Mouse (Mus musculus) cerebellum, adult 11 months (tissue): ENCODE measurements around the gene Slco4c1.
A peak's percentile ranks its signal among the peaks of the same experiment; 100 is the strongest.

Experiments used
- DNase-seq: peaks from one replicate; pipeline ENCODE4 v3.0.0; 2022

The Slco4c1 gene

DNA sequence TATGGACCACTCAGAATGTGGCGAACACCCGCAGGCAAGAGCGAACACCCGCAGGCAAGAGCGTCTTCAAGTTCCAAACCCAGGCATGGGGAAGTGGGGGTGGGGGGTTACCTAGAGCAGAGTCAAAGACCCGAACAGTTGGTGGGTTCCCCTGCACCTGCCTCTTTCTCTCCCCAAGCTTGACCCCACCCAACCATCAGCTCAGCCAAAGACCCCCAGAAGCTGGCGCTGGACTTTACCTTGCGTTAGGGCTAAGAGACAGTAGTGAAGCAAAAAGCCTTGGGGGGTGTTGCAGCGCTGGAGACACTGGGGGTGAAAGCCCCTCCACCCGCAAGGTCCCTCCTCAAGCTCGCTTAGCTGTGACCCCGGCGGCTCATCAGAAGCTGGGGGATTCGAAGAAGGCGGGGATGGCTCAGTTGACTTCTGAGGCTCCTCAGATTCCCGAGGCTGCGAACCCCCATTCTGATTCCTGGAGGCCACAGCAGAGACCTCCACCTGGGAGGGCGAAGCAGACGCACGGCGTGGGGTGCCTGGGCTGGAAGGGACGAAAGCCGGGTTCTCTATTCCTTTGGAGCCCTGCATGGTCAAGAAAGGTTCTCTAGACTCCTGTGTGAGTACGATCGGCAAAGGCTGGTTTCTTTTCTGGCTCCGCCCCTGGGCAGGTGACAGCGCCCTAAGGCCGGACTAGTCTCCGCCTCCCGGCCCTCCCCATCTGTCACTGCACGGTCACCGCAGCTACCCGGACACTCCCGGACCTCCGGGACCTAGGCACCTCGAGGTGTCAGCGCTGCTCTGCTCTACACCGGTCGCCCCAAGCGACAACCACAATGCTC lies at the start of gene Slco4c1:
Gene Slco4c1, minus strand, starts transcription at position 644 of the 833 bp plus-strand sequence.
- DNase-seq, result peak; percentile 4

DNA sequence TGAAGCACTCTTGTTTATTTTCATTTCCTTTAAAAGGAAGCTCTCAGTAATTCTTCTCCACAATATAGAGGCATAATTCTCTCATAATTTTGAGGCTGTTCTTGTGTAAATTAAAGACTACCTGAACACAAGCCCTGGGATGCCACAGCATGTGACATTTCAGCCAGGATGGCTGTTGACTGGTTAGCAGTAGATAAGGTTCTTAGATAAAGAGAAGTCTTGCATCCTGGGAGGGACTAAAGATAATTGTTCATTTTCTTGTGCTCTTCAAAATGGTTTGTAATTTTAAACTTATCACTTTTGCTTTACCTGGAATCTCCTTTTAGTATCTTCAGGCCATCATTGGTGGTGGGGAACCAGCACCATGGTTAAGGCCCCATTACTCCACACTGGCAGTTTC lies 45.4 kb upstream of the Slco4c1 start:
- DNase-seq, result no peak

DNA sequence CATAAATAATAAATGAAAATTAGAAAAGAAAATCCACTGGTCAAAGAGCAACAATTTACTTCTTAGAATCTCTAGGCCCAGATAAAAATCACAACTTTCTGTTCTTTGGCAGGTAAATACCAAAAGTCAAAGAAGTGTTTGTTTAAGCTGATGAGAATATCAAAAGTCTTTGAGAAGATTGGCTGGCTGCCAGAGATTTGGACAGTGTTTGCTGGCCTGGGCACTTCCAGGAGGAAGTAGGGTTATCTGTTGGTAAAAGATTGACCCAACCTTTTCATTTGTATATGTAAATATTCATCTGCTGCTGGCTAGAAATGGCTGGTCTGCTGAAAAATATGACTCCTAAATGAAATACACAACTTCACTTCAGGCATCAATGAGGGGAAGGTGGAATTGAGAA lies 11.8 kb upstream of the Slco4c1 start:
- DNase-seq, result no peak

GRCm38 (mm10) chr1:96878572-96878971 lies 6.6 kb upstream of the Slco4c1 start:
- no peak for DNase-seq

DNA sequence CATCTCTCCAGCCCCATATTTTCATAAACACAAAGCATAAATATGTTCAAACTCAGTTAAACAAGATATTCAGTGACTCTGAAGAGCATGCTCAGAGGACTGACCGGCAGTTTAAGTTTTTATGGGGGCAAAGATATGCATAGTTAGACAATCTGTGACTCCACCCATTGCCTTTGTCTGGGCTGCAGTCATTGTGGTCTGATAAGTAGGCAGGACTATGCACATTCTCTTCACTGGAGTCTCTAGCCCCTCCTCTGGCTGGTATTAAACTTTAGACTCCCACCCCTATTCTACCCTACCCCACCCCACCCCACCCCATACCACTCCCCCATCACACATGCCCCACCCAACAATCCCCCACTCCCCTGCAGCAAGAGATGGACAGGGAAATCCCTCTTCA lies 4.1 kb upstream of the Slco4c1 start:
- DNase-seq, result no peak

- no peak for DNase-seq
These were observed 2.7 kb upstream of the Slco4c1 start for GRCm38 (mm10) chr1:96874636-96875035.

DNA sequence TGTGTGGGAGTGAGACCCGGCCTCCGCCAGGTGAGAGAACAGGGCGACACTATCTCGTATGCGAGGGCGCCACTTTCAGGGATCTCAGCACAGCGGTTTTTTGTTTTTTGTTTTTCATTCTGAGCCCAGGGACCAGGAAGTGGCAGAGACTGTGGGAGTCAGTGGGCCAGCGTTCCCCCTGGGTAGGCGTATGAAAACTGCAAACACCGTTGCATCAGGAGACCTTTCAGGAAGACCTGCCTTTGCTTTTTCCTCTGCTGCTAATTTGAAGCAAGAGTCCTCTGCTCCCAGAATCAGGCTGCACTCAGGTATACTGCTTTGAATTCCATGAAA lies 356 bp upstream of the Slco4c1 start:
- DNase-seq, result no peak

DNA sequence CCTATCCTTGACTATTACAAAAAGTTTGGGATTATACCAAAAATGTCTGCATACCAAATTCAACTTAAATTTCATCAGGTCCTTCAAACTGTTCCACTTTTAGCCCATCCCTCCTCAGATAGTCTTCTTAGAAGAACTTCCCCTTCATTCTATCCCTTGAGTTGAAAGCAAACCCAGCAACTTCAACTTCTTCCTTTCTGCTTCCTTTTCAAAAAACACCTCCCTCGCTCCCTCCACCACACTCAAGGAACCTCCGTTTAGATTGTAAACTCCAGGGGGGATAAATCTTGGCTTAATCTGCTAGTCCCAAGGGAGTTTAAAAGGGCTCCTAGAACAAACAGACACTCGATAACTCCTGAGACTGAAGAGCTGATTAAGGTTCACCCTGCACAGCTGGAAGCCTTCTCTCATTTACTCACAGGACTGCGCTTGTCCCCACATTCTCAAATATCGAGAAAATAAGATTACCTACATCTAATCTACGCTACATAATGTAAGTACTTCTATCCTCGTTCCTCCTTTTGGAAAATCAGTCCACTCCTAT lies 1.1 kb downstream of the Slco4c1 start:
- no peak for DNase-seq

DNA sequence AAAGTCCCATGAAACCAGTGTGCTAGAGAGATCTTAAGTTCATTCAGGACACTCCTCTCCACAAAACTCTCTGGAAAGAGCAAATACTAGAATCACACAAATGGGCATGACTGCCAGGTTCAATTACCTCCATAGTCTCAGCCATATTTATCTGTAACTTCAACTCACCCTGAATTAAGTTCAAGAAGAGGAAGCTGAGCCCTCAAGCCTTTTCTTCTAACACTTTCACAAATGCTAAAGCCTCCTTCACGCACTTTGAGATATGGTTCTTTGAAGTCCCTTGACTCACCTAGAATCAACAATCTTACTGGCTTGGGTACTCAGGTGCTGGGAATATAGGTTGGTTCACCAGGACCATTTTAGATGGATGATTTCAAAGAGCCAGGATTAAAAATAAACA lies 3.2 kb downstream of the Slco4c1 start:
- DNase-seq, result no peak

- DNase-seq, result no peak
These were observed 6.0 kb downstream of the Slco4c1 start for GRCm38 (mm10) chr1:96866002-96866401.

GRCm38 (mm10) chr1:96864120-96864519 lies 7.9 kb downstream of the Slco4c1 start:
- no peak for DNase-seq

DNA sequence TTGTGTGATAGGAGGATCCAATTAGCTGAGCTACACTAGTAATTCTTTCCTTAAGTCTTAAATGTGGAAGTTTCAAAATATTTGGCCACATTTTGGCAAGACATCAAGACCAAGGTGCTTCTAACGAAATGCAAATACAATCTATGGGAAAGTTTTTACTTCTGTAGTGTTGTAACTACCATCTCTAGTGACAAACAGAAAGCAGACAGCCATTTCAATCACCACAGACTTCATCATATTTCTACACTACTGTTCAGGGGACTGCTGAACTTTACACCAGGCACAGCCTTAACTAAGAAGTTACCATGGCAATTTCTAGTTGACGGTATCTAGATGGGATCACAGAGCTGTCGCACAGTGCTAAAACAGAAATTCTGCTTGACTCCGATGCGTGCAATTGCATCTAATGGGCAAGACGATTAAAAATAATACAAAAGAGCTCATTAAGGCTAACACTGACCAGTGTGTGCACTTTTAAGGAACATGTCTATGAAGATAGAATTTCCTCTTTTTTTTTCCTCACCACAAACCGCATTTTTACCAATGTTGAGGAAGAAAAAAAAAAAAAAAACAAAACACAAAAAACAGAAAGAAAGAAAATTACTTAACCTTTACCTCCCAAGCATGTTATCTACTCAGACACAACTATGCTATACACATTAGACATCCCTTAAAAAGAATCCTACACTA lies 11.8 kb downstream of the Slco4c1 start:
- no peak for DNase-seq

GRCm38 (mm10) chr1:96853541-96853940 lies 18.4 kb downstream of the Slco4c1 start:
- no peak for DNase-seq

DNA sequence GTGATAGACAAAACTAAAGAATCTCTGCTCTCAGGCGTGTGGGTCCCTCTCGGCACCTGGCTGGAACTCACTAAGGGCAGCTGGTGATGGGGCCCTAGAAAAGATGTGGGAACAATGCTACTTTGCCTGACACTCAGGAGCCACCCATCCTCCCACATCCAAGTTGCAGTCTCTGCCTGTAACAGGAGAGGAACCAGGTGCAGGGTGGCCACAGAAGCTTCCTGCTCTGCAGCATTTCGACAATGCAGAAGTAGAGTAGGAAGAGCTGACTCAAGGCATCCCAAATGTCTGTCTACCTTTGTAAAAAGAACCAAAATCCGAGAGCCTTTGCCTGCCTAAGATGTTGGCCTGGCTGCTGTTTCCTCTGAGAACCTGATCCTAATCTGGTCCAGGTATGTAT lies 22.9 kb downstream of the Slco4c1 start:
- DNase-seq, result no peak

GRCm38 (mm10) chr1:96848606-96849005 lies 23.4 kb downstream of the Slco4c1 start:
- DNase-seq, result no peak

GRCm38 (mm10) chr1:96846727-96847126 lies 25.2 kb downstream of the Slco4c1 start:
- DNase-seq, result no peak

GRCm38 (mm10) chr1:96805287-96805727 lies 66.7 kb downstream of the Slco4c1 start:
- no peak for DNase-seq

GRCm38 (mm10) chr1:96801595-96801994 lies 70.4 kb downstream of the Slco4c1 start:
- DNase-seq, result no peak

DNA sequence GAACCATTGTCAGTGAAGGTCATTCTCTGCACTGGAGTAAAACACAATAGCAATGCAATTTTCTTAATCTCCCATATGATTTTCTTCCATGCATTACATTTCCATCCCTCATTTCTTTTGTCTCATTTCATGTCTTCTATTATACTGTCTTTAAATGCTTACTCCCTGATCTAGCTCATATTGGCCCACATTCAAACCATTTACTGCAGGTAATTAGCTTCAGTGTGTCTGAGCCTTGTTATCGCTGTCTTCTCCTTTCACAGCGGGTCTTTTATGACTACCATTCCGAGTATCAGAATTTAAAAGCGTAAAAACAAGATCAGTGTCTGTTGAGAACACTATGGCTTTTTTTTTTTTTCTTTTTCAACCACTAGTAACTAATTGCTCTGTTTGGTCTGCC lies 77.3 kb downstream of the Slco4c1 start:
- DNase-seq, result no peak

DNA sequence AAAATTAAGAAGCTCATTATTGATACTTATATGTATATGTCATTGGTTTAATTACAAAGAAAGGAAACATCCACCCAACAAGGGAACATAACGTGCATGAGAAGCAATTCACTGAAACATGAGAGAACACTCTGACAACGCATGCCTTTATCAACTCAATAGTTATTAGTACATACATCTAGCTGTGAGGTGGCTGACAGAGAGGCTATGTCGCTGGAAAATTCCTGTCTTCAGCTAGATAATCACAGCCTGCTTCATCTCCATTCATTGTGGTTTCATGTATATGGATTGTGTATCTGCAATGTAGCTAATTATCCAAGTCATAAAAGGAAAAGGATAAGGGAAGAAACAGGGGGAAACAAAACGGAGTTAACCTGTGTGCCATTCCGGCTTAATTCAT lies 77.7 kb downstream of the Slco4c1 start:
- DNase-seq, result no peak

DNA sequence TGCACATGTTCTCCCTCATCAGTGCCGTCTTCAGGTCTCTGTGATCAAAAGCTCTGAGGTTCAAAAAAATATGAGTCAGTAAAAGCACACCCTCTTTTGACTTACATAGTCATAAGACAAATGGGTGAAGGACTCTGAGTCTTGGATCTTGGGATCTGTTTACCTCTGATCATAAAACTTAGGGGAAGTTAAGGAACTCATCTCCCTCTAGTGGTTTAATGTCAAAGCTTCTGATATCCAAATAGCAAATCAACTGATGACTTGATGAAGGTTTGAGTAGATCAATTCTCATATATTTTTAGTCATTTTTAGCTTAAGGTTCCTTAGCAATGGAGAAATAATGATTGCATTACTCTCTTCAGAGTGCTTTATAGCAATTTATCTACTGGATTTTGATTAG lies 82.7 kb downstream of the Slco4c1 start:
- DNase-seq, result no peak

DNA sequence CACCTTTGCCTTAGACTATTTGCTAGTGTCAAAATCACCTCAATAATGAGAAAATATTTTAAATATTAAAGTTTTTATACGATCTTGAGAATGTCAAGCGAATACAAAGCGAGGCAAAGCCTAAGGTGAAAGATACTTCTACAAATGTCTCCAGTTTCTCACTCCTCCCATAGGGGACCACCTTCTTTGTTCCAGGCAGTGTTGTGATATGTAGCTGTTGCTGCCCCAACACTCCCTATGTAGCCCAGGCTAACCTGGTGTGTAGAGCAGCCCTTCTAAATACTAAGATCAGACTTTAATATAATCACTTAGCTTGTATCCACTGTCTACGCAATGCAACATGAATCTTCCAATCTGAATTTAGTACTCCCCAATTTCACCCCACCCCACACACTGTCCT lies 97.8 kb downstream of the Slco4c1 start:
- no peak for DNase-seq

DNA sequence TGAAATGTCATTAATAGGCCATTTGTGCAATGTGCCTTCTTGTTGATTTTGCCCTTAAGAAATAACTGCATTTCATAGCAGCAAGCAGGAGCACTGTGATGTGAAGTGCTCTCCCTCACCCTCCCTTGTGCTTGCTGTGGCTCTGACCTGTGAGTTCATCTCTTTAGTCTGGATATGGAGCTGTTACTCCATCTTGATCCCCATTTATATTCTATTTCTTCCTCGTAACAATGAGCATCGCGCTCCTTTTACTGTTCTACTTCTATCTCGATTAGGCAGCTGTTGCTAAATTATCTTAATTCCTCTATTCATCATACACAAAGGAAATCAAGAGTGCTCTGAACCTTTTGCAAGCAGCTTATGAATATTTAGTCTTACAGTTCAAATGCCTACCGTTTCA lies 98.3 kb downstream of the Slco4c1 start:
- no peak for DNase-seq

DNA sequence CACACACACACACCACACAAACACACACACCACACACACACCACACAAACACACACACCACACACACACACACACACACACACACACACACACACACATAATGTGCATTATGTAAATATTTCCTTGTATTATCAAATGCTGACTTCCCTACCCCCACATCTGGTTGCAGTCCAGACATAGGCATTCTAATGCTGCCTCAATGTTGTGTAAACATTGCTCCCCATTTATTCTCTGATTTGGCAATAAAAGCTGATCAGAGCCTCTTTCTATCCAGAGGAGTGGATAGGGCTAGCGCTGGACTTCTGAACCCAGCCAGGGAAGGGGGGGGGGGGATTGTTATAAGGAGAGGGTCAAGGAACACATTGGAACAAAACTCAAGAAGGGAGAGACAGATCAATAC lies 101.7 kb downstream of the Slco4c1 start:
- no peak for DNase-seq
